Mouse (Mus musculus) liver, embryonic 11.5 days (tissue): Measurements from ENCODE around the gene Ubtd2. TPM values are rescaled to one million over a fixed set of nuclear protein-coding genes. Genes with fewer than 3 reads are reported as not detected.

ENCODE experiments used
- ATAC-seq: fragments of 200-750 bp; cut with Nextera tagmentation; replicated peaks from 2 replicates; pipeline ENCODE4 v1.8.0; 2017; ENCODE audit warnings: moderate number of reproducible peaks, mild to moderate bottlenecking, moderate TSS enrichment, moderate library complexity; ENCODE audit not compliant: low FRiP score
- DNase-seq: peaks from one replicate; pipeline ENCODE4 v3.0.0-alpha.2; 2017; ENCODE audit warnings: low spot score
- H3K27ac ChIP-seq: fragments of 300-500 bp; sonication (generic); 2 replicates; pipeline ENCODE4 v1.5.1; 2014; ENCODE audit warnings: mild to moderate bottlenecking, low read depth, low read length, control low read depth
- H3K27me3 ChIP-seq: fragments of 300-500 bp; sonication (generic); replicated peaks from 2 replicates; pipeline ENCODE4 v1.6.1; 2014; ENCODE audit warnings: low read length, mixed read lengths; ENCODE audit not compliant: control insufficient read depth, insufficient read depth
- H3K36me3 ChIP-seq: fragments of 300-500 bp; sonication (generic); 2 replicates; pipeline ENCODE4 v1.6.1; 2014; ENCODE audit warnings: mild to moderate bottlenecking, low read length, moderate library complexity, mixed read lengths; ENCODE audit not compliant: control insufficient read depth, insufficient read depth
- H3K4me1 ChIP-seq: fragments of 300-500 bp; sonication (generic); replicated peaks from 2 replicates; pipeline ENCODE4 v1.6.1; 2014; ENCODE audit warnings: low read length, mixed read lengths; ENCODE audit not compliant: control insufficient read depth, insufficient read depth
- H3K4me2 ChIP-seq: fragments of 300-500 bp; sonication (generic); 2 replicates; pipeline ENCODE4 v1.6.1; 2014; ENCODE audit warnings: mild to moderate bottlenecking, control low read depth, moderate library complexity
- H3K4me3 ChIP-seq: fragments of 300-500 bp; sonication (generic); 2 replicates; pipeline ENCODE4 v1.5.1; 2014; ENCODE audit warnings: low read depth, low read length, control low read depth
- H3K9ac ChIP-seq: fragments of 300-500 bp; sonication (generic); 2 replicates; pipeline ENCODE4 v1.6.1; 2014; ENCODE audit warnings: low read depth, low read length, control low read depth
- H3K9me3 ChIP-seq: fragments of 300-500 bp; sonication (generic); 2 replicates; pipeline ENCODE4 v1.6.1; 2016; ENCODE audit warnings: low read length, inconsistent platforms, mixed read lengths; ENCODE audit not compliant: control insufficient read depth
- WGBS: fragments of 180-500 bp; shearing (Covaris S2); extraction: QIAGEN DNeasy Blood & Tissue Kit; methylation state at CpG from one replicate; pipeline ENCODE4 v1.1.7; 2014; 5-methylcytosine and 5-hydroxymethylcytosine counted together
- polyA plus RNA-seq: library from polyadenylated mRNA; unstranded; fragments of >200 nt; fragmentation: Nextera tagmentation; extraction: Ambion mirVana; gene quantifications from 2 replicates; pipeline ENCODE4 v1.2.1, GENCODE M21; 2014

The Ubtd2 gene
- polyA plus RNA-seq, 1 experiment from 2014 or later = 23.2 TPM

DNA sequence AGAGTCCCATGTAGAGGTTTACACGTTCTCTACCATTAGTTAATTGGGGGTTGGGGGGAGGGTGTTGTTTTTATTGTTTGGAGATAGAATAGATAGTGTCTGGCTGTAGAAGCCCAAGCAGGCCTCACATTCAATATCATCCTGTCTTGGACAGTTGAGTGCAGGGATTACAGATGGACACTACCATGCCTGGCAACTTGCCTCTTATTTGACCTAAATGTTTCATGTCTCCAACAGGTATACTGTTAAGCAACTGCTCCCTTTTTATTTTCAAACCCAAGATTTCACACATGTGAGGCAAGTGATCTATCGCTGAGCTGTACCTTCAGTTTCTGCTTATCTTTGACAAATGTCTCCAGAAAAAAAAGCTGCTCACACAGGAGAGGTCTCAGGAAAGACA lies 26.4 kb downstream of the Ubtd2 start:
- no peak for DNase-seq

DNA sequence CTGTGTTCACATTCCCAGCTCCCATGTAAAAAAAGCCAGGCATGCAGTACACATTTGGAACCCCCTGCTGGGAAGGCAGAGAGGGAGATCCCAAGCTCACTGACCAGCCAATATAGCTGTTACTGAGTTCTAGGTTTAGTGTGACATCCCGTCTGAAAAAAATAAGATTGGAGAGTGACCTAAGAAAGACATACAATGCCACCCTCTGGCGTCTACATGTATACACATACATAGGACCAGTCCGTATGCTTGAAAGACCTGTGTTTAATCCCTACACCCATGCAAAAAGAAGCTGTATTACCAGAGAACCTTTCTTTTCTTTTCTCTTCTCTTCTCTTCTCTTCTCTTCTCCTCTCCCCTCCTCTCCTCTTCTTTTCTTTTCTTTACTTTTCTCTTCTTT lies 30.1 kb downstream of the Ubtd2 start:
- Histone ChIP-seq H3K9ac (no peak overlapping the region), H3K4me1 (peaks cover 4% of the 10 kb centered on the region), H3K27ac (no peak overlapping the region), H3K4me3 (no peak overlapping the region), H3K9me3 (no peaks in the 10 kb centered on the region), H3K4me2 (no peak overlapping the region), H3K27me3 (no peaks in the 10 kb centered on the region), H3K36me3 (no peaks in the 10 kb centered on the region)
- 56% methylated on average over 3 of the region's 3 CpGs for WGBS
- ATAC-seq = no peak
- DNase-seq = no peak

More for the DNA sequence above, 26.4 kb downstream of the Ubtd2 start:
- Histone ChIP-seq H3K4me2 (no peak overlapping the region), H3K27me3 (no peaks in the 10 kb centered on the region), H3K36me3 (no peaks in the 10 kb centered on the region), H3K9ac (no peak overlapping the region), H3K9me3 (no peaks in the 10 kb centered on the region), H3K4me1 (no peaks in the 10 kb centered on the region; the same call in 1 of the 2 replicates), H3K27ac (no peak overlapping the region), H3K4me3 (no peak overlapping the region)
- WGBS = 62% methylated on average over 2 of the region's 2 CpGs
- ATAC-seq = no peak

DNA sequence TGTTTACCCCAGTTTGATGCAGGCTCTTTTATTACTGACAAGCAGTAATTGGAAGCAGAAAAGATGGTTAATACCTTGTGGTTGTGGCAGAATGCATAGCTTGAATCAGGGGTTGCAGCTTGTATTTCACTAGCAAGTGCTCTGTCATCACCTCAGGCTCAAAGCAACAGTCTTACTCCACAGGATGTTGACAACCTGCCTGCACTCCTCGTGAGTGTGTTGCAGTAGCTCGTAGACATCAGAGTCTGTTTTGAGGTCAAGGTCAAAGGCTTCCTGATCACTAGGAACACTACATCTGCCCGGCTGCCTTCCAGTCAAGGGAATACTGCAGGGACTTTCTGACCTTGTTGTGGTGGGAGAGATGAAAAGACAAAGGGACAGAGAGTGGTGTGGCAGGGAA lies 31.5 kb downstream of the Ubtd2 start:
- H3K4me3 ChIP-seq = no peak overlapping the region
- H3K36me3 ChIP-seq = no peaks in the 10 kb centered on the region
- ATAC-seq (no peak), DNase-seq (no peak)
- H3K4me1 ChIP-seq = peaks cover 4% of the 10 kb centered on the region
- H3K9me3 ChIP-seq = no peaks in the 10 kb centered on the region
- H3K4me2 ChIP-seq = no peak overlapping the region
- H3K9ac ChIP-seq = no peak overlapping the region
- no peaks in the 10 kb centered on the region for H3K27me3 ChIP-seq
- WGBS = 56% methylated on average over 3 of the region's 3 CpGs
- H3K27ac ChIP-seq = no peak overlapping the region

DNA sequence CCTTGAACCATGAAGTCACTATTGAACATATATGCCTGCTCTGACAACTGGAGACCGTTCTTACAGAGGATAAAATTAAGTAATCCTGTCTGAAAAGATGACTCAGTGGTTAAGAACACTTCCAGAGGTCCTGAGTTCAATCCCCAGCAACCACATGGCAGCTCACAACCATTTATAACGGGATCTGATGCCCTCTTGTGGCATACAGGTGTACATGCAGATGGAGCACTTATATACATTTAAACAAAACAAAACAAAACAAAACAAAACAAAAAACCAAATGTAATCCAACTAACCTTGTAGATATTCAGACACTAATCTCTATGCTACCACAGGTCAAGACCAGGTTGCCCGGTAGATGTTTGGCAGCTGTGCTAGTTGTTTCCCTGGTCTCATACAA lies 32.3 kb downstream of the Ubtd2 start:
- no peak for ATAC-seq

DNA sequence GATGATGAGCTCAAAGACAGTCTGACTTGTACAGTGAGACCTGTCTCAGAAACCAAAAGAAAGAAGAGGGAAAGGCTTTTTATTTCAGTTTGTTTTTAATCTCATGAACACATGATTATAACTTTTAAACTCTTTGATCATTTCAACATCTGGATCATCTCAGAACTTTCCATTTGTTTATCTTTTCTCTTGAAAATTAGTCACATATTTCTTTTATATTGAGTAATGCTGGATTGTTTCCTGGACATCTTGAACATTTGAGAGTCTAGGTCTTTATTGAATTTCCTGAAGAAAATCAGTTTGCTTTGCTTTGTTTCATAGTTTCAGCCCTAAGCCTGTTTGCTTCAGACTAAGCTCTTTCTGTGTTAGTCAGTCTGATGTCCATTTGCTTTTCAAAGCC lies 33.2 kb downstream of the Ubtd2 start:
- no peak overlapping the region for H3K4me2 ChIP-seq
- DNase-seq (no peak), ATAC-seq (no peak)
- peaks cover 4% of the 10 kb centered on the region for H3K4me1 ChIP-seq
- no peak overlapping the region for H3K9ac ChIP-seq
- no peaks in the 10 kb centered on the region for H3K27me3 ChIP-seq
- H3K9me3 ChIP-seq = no peaks in the 10 kb centered on the region
- no peak overlapping the region for H3K27ac ChIP-seq
- H3K36me3 ChIP-seq = no peaks in the 10 kb centered on the region
- no peak overlapping the region for H3K4me3 ChIP-seq

More for the DNA sequence above, 32.3 kb downstream of the Ubtd2 start:
- H3K36me3 ChIP-seq = no peaks in the 10 kb centered on the region
- H3K4me3 ChIP-seq = no peak overlapping the region
- no peak for DNase-seq
- no peak overlapping the region for H3K4me2 ChIP-seq
- no peaks in the 10 kb centered on the region for H3K9me3 ChIP-seq
- WGBS = 87% methylated on average over 3 of the region's 3 CpGs
- H3K27me3 ChIP-seq = no peaks in the 10 kb centered on the region
- no peak overlapping the region for H3K27ac ChIP-seq
- no peak overlapping the region for H3K9ac ChIP-seq
- peaks cover 4% of the 10 kb centered on the region for H3K4me1 ChIP-seq

DNA sequence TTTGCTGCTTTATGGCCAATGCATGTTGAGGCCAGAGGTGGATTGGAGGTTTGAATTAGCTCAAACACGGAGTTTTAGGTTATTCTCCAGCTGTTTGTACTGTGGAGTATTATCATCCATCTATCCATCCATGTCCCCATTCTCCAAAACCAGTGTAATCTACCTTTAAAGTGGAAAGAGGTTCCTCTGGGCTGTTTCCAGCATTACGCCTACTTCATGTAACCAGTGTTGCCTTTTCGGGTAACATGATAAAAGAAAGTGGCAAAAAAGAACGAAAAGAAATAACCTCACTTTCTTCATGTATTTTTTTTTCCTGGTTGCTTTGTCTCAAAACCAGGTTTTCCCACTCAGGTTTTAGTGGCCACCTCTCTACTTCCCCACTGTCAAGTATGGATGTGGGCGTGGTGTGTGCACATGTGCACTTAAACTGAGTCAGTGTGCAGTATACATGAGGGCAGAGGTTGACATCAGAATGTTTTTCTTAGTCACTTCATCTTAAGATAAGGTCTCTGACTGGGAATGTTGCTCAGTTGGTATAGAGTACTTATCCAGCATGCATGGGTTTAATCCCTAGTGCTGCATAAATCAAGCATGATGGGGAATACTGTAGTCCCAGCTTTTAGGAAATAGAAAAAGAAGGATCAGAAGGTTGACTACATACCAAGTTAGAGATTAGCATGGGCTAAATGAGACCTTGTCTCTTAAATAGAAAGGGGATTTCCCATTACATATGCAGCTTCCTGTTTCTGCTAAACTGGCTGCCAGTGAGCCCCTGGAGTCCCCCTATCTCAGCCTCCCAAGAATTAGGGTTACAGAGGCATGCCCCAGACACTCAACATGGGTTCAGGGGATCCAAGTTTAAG lies 33.9 kb downstream of the Ubtd2 start:
- no peak overlapping the region for H3K4me3 ChIP-seq
- H3K4me1 ChIP-seq = peaks cover 4% of the 10 kb centered on the region
- H3K9me3 ChIP-seq = no peaks in the 10 kb centered on the region
- no peak for ATAC-seq
- no peaks in the 10 kb centered on the region for H3K36me3 ChIP-seq
- no peak for DNase-seq
- no peak overlapping the region for H3K9ac ChIP-seq
- no peak overlapping the region for H3K27ac ChIP-seq
- 77% methylated on average over 5 of the region's 5 CpGs for WGBS
- H3K4me2 ChIP-seq = no peak overlapping the region
- H3K27me3 ChIP-seq = no peaks in the 10 kb centered on the region

DNA sequence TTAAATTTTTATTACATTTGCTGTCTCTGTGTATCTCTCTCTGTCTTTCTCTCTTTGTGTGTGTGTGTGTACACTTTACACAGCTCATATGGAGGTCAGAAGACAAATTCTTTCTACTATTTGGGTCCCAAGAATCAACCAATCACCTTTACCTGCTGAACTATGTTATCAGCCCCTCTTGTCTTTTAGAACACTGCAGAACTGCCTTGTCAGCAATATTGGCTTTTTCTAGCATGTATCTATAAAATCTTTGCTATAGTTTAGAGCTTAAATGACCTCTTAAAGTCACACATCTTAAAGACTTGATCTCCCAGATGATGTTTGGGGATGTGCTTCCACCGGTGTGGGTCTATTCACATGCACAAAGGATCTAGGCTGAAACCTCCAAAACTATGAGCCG lies 35.9 kb downstream of the Ubtd2 start:
- Histone ChIP-seq H3K36me3 (no peaks in the 10 kb centered on the region), H3K27ac (no peak overlapping the region), H3K9ac (no peak overlapping the region), H3K27me3 (no peaks in the 10 kb centered on the region), H3K4me1 (peaks cover 4% of the 10 kb centered on the region; the same call in 1 of the 2 replicates), H3K9me3 (no peaks in the 10 kb centered on the region), H3K4me3 (no peak overlapping the region), H3K4me2 (no peak overlapping the region)
- no peak for ATAC-seq
- DNase-seq = no peak
- 93% methylated on average over 2 of the region's 2 CpGs for WGBS

DNA sequence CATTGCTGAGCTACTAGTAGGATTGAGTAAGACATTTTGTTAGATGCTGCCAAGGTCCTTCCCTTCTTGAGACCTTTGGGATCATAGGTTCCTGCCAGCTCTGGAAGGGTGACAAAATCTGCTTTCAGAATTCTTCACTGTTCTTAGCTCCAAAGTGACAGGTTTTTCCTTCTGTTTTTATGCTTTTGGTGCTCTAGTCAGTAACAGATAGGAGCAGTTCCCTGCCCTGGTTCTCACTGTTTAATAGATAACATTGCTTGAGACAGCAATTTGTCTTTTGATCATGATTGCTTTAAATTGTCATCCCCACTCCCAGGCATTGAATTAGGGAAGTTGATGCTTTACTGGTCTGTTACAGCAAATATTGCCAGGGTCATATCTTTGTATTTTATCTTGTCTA lies 38.1 kb downstream of the Ubtd2 start:
- Histone ChIP-seq H3K9me3 (no peaks in the 10 kb centered on the region), H3K27me3 (no peaks in the 10 kb centered on the region), H3K4me1 (peaks cover 4% of the 10 kb centered on the region; the same call in 1 of the 2 replicates), H3K27ac (no peak overlapping the region), H3K4me2 (no peak overlapping the region), H3K4me3 (no peak overlapping the region), H3K36me3 (no peaks in the 10 kb centered on the region), H3K9ac (no peak overlapping the region)
- no peak for ATAC-seq
- DNase-seq = no peak

DNA sequence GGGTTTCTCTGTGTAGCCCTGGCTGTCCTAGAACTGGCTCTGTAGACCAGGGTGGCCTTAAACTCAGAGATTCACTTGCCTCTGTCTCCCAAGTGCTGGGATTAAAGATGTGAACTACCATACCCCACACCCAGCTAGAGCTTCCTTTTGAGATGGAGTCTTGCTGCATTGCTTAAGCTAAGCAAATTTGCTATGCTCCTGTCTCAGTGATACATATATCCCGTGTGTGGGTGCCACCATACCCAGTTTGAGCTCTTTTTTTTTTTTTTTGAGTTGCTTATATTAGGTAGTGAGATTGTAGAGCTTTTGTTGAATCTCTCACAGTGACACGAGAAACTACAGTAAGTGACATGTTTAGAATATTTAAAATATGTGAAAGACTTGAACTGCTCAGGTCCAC lies 40.1 kb downstream of the Ubtd2 start:
- H3K4me1 ChIP-seq = no peaks in the 10 kb centered on the region
- no peak for ATAC-seq
- H3K9me3 ChIP-seq = no peaks in the 10 kb centered on the region
- H3K9ac ChIP-seq = no peak overlapping the region
- WGBS = 70% methylated on average over 2 of the region's 2 CpGs
- DNase-seq = no peak
- H3K27ac ChIP-seq = no peak overlapping the region
- H3K36me3 ChIP-seq = no peaks in the 10 kb centered on the region; the same call in 1 of the 2 replicates
- H3K4me2 ChIP-seq = no peak overlapping the region
- no peaks in the 10 kb centered on the region for H3K27me3 ChIP-seq
- H3K4me3 ChIP-seq = no peak overlapping the region
